Mouse (Mus musculus) hindbrain, embryonic 11.5 days (tissue): ENCODE results near the gene Gm4559. TPM values are rescaled to one million over a fixed set of nuclear protein-coding genes. Genes with fewer than 3 reads are reported as not detected.
"Not testable (repeated sequence)": the region's sequence is repeated elsewhere in the genome, so short reads cannot be mapped to it uniquely, and the experiment has no call there.

Source experiments
- ATAC-seq: fragments of 200-750 bp; cut with Nextera tagmentation; 2 replicates; pipeline ENCODE4 v1.8.0; 2017; ENCODE audit warnings: mild to moderate bottlenecking, moderate TSS enrichment, moderate library complexity; ENCODE audit not compliant: low FRiP score
- DNase-seq: peaks from one replicate; pipeline ENCODE4 v3.0.0-alpha.2; 2015; ENCODE audit warnings: low spot score
- H3K27ac ChIP-seq: fragments of 300-500 bp; sonication (generic); 2 replicates; pipeline ENCODE4 v1.5.1; 2014; ENCODE audit warnings: mild to moderate bottlenecking, low read depth, low read length
- H3K27me3 ChIP-seq: fragments of 300-500 bp; sonication (generic); 2 replicates; pipeline ENCODE4 v1.6.1; 2014; ENCODE audit warnings: mild to moderate bottlenecking, low read length, moderate library complexity, mixed read lengths; ENCODE audit not compliant: control insufficient read depth, insufficient read depth
- H3K36me3 ChIP-seq: fragments of 300-500 bp; sonication (generic); 2 replicates; pipeline ENCODE4 v1.6.1; 2014; ENCODE audit warnings: mild to moderate bottlenecking, low read length, moderate library complexity, mixed read lengths; ENCODE audit not compliant: control insufficient read depth, insufficient read depth
- H3K4me1 ChIP-seq: fragments of 300-500 bp; sonication (generic); replicated peaks from 2 replicates; pipeline ENCODE4 v1.6.1; 2014; ENCODE audit warnings: low read length, mixed read lengths; ENCODE audit not compliant: control insufficient read depth, insufficient read depth
- H3K4me2 ChIP-seq: fragments of 300-500 bp; sonication (generic); replicated peaks from 2 replicates; pipeline ENCODE4 v1.6.1; 2014; ENCODE audit warnings: mild to moderate bottlenecking, low read depth, low read length
- H3K4me3 ChIP-seq: fragments of 300-500 bp; sonication (generic); 2 replicates; pipeline ENCODE4 v1.5.1; 2014; ENCODE audit warnings: low read depth, low read length
- H3K9ac ChIP-seq: fragments of 300-500 bp; sonication (generic); 2 replicates; pipeline ENCODE4 v1.6.1; 2014; ENCODE audit warnings: low read depth, low read length
- H3K9me3 ChIP-seq: fragments of 300-500 bp; sonication (generic); 2 replicates; pipeline ENCODE4 v1.6.1; 2016; ENCODE audit warnings: low read length; ENCODE audit not compliant: control insufficient read depth
- WGBS: fragments of 180-500 bp; shearing (Covaris S2); extraction: QIAGEN DNeasy Blood & Tissue Kit; methylation state at CpG from one replicate; pipeline ENCODE4 v1.1.7; 2014; 5-methylcytosine and 5-hydroxymethylcytosine counted together
- polyA plus RNA-seq: library from polyadenylated mRNA; unstranded; fragments of >200 nt; fragmentation: Nextera tagmentation; extraction: Ambion mirVana; gene quantifications from 2 replicates; pipeline ENCODE4 v1.2.1, GENCODE M21; 2014

The Gm4559 gene
- polyA plus RNA-seq, 1 experiment from 2014 or later = not detected

DNA sequence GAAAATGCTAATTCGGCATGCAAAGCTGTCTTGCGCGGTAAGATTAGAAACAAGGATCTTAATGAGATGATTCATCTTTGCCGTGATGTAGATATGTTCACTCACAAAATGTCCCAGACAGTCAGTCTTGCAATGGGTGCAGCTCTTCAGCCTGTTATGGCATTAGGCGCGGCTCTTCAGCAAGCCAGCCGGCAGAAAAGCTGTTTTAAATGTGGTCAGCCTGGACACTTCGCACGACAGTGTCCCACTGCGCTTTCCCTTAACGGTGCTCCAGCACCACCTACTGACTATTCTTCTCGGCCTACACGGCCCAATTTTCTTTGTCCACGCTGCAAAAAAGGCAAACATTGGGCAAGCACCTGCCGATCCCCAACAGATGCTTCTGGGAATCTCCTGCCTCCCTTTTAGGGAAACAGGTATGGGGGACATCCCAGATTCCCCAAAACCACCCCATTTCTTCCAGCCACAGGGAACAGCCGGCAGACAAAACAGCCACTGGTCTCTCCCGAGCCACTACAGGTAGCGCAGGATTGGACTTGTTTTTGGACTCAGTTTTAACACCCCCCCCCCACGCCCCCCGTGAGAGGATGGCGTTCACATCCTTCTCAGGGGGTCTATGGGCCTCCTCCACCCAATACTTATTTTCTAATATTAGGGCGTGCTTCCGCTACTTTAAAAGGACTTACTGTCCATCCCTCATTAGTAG, 11.1 kb upstream of the Gm4559 start:
- H3K9me3 ChIP-seq = no peaks in the 10 kb centered on the region
- no peaks in the 10 kb centered on the region for H3K36me3 ChIP-seq
- no peaks in the 10 kb centered on the region for H3K4me1 ChIP-seq
- H3K4me2 ChIP-seq = peak overlapping the region; percentile 74
- no peak overlapping the region for H3K27ac ChIP-seq
- H3K27me3 ChIP-seq = peaks cover 9% of the 10 kb centered on the region
- WGBS = 25% methylated on average over 23 of the region's 23 CpGs
- H3K4me3 ChIP-seq = peak overlapping the region; percentile 45; the same call in 1 of the 2 replicates
- peak overlapping the region; percentile 21 for H3K9ac ChIP-seq
- DNase-seq (no peak), ATAC-seq (peak; percentile 76)

DNA sequence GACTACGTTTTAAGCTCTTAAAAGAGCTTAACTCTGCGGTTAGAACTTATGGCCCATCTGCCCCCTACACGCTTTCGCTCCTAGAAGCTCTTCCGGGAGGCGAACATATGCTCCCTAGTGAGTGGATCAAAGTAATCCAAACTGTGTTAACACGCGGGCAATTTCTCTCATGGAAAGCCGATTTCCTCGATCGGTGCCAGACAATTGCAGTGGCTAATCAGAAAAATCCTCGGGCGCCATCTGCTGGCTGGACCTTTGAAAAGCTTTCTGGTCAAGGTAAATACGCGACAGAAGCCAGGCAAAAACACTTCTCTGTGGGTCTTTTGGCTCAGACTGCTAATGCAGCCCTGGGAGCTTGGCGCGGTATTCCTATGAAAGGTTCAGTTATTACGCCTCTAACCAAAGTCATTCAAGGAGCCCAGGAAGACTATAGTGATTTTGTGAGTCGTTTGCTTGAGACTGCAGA, 10.5 kb upstream of the Gm4559 start:
- ATAC-seq (peak; percentile 82), DNase-seq (peak; percentile 99)
- WGBS = 0% methylated on average over 19 of the region's 19 CpGs
- H3K27ac ChIP-seq = peak overlapping the region; percentile 54; the same call in 1 of the 2 replicates
- H3K4me1 ChIP-seq = no peaks in the 10 kb centered on the region
- H3K4me3 ChIP-seq = peak overlapping the region; percentile 45
- H3K4me2 ChIP-seq = peak overlapping the region; percentile 74
- no peaks in the 10 kb centered on the region for H3K9me3 ChIP-seq
- peaks cover 9% of the 10 kb centered on the region for H3K27me3 ChIP-seq
- H3K9ac ChIP-seq = peak overlapping the region; percentile 59
- no peaks in the 10 kb centered on the region for H3K36me3 ChIP-seq

DNA sequence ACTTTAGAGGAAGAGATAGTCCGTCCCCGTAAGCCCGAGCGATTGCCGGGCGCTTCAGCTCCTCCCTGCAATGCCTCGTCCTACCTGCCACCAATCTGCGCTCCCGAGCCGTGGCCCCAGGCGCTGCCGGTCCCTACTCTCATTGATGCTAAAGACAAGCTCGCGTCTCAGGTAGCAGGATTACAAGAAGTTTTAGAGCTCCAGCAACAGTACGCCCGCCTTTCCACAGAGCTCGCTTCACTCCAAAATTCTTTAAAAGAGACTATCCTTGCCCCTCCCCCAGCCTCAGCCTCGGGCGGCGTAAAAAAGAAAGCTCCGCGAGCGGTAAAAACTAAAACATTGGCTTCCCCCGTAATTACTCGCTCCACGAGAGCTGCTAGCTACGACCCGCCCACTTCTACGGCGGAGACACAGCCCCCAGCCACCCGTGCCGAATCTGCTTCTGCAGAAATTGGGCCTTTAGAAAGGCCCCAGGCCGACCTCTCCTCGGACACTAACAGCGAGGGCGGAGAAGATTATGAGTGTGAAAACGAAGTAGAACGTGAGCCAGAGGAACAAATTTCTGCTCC, 9.9 kb upstream of the Gm4559 start:
- WGBS = under 1% methylated on average over 38 of the region's 38 CpGs
- H3K4me3 ChIP-seq = peak overlapping the region; percentile 45
- DNase-seq (peak; percentile 77), ATAC-seq (peak; percentile 77)
- peaks cover 9% of the 10 kb centered on the region for H3K27me3 ChIP-seq
- H3K9me3 ChIP-seq = no peaks in the 10 kb centered on the region
- H3K9ac ChIP-seq = peak overlapping the region; percentile 59
- H3K4me1 ChIP-seq = no peaks in the 10 kb centered on the region
- peak overlapping the region; percentile 54; the same call in 1 of the 2 replicates for H3K27ac ChIP-seq
- H3K36me3 ChIP-seq = no peaks in the 10 kb centered on the region
- H3K4me2 ChIP-seq = peak overlapping the region; percentile 74

DNA sequence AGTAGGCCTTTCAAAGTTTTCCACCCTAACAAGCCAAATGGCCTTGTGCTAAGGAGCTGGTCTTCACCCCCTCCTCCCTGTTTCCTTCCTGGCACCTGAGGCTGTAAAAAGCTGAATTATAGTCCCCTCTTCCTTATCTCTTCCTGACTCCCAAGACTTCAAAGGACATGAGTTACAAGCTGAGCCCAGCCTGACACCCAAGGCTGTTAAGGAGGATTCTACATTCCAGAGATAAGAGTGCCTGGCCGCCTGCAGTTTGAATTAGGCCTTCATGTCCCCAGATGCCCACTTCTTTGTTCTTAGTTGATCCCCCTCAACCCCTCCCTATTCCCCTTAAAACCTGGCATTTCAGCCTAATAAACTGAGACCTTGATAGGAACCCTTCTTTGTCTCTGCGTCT, 8.7 kb upstream of the Gm4559 start:
- not testable (repeated sequence) for H3K4me2 ChIP-seq, DNase-seq, H3K27me3 ChIP-seq, ATAC-seq, H3K9me3 ChIP-seq, H3K36me3 ChIP-seq, H3K27ac ChIP-seq, H3K4me3 ChIP-seq, H3K4me1 ChIP-seq, H3K9ac ChIP-seq
- WGBS = 36% methylated on average over 2 of the region's 2 CpGs

DNA sequence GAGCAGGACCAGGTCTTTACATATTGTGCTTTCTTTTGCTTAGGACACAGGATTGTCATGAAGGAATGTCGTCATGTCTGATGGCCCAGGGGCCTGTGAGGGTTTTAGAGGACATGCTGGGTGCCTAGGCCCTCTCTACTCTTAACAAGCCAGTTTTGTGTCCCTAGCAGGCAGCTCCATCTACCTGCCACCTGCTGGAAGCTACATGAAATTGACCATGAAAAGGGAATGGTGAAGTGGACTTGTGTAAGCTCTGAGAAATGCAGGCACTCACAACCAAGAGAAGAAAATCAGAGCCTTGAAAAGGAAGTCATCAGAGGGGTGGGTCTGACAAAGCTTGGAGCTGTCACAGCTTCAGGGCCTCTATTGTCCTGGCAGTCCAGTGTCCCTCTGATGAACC, 5.1 kb upstream of the Gm4559 start:
- not testable (repeated sequence) for DNase-seq, H3K4me3 ChIP-seq, H3K9ac ChIP-seq, H3K36me3 ChIP-seq, ATAC-seq, H3K9me3 ChIP-seq, H3K4me1 ChIP-seq, H3K4me2 ChIP-seq, H3K27me3 ChIP-seq, H3K27ac ChIP-seq
- 72% methylated on average over 1 of the region's 1 CpGs for WGBS

DNA sequence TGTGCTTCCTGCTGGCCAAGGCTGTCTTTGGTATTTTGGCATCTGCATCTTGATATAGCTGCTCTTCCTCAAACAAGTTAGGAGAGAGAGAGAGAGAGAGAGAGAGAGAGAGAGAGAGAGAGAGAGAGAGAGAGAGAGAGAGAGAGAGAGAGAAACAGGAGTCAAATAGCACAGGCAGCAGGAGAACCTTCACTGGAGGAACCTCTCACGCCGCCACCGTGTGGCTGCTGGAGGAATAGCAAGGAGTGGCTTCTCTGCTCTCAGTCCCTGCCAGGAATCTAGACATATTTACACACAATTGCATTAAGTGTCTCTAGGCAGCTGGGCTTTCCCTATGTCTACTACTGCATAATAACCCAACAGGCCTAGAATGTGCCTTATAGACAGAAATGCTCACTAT, 4.0 kb upstream of the Gm4559 start:
- not testable (repeated sequence) for H3K4me2 ChIP-seq, H3K9me3 ChIP-seq, H3K4me3 ChIP-seq, H3K27ac ChIP-seq, H3K27me3 ChIP-seq, ATAC-seq, H3K9ac ChIP-seq, H3K4me1 ChIP-seq, H3K36me3 ChIP-seq
- DNase-seq = peak; percentile 79
- WGBS = 0% methylated on average over 3 of the region's 3 CpGs

DNA sequence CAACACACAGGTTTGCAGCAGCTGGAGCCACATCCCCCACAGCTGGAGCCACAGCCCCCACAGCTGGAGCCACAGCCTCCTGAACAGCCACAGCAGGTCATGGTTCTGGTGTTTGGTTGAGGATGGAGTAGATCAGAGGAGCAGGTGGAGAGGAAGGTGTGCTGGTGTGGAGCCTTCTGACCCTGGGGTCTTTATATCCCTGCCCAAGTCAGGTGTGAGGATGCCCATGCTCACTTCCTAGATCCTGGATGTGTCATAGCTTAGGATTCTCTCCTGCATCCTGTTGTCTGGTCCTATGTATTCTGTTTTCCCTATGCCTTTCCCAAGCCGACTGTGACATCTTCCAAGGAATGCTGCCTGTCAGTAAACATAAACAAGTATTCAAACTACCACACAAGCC, 15.9 kb downstream of the Gm4559 start, which contains the start of gene Gm2431:
Gm2431 (minus strand) TSS at position 101 of the 400 bp plus-strand sequence.
- not testable (repeated sequence) for DNase-seq, H3K4me2 ChIP-seq, H3K36me3 ChIP-seq, H3K4me1 ChIP-seq, H3K4me3 ChIP-seq, H3K9ac ChIP-seq, H3K27me3 ChIP-seq, H3K9me3 ChIP-seq, H3K27ac ChIP-seq, ATAC-seq
- 75% methylated on average over 1 of the region's 1 CpGs for WGBS

DNA sequence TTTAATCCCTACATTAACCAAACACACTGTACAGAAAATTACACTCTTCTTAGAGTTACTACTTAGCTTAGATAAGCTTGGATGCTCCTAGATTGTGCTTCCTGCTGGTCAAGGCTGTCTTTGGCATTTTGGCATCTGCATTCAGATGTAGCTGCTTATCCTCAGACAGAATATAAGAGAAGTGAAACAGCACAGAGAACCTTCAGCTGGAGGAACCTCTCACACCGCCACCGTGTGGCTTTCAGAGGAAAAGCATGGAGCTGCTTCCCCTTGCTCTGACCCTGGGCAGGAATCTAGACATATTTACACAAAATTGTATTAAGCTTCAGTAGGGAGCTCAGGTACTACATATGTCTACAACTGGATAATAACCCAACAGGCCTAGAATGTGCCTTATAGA, 18.6 kb downstream of the Gm4559 start:
- H3K27ac ChIP-seq = no peak overlapping the region
- no peaks in the 10 kb centered on the region for H3K4me1 ChIP-seq
- DNase-seq (peak; percentile 62), ATAC-seq (no peak)
- H3K4me2 ChIP-seq = no peak overlapping the region
- H3K27me3 ChIP-seq = no peaks in the 10 kb centered on the region
- no peaks in the 10 kb centered on the region for H3K9me3 ChIP-seq
- no peak overlapping the region for H3K4me3 ChIP-seq
- 0% methylated on average over 2 of the region's 2 CpGs for WGBS
- no peaks in the 10 kb centered on the region for H3K36me3 ChIP-seq
- no peak overlapping the region for H3K9ac ChIP-seq

GRCm38 (mm10) chr7:142249824-142250223, 24.3 kb downstream of the Gm4559 start:
- no peak for ATAC-seq

More at GRCm38 (mm10) chr7:142249824-142250223, 24.3 kb downstream of the Gm4559 start:
- 0% methylated on average over 1 of the region's 1 CpGs for WGBS
- Histone ChIP-seq H3K9me3 (no peaks in the 10 kb centered on the region), H3K4me1 (no peaks in the 10 kb centered on the region), H3K27ac (no peak overlapping the region), H3K9ac (no peak overlapping the region), H3K4me2 (no peak overlapping the region), H3K4me3 (no peak overlapping the region), H3K27me3 (no peaks in the 10 kb centered on the region), H3K36me3 (no peaks in the 10 kb centered on the region)
- DNase-seq = peak; percentile 56
